Mouse (Mus musculus) left cerebral cortex, adult 2 months (tissue): ENCODE data around the gene Tbce. TPM values are rescaled to one million over a fixed set of nuclear protein-coding genes. Genes with fewer than 3 reads are reported as not detected.
"Not testable (repeated sequence)": the region's sequence is repeated elsewhere in the genome, so short reads cannot be mapped to it uniquely, and the experiment has no call there.

Experiments
- DNase-seq, 2 experiments: peaks; one replicate each; pipeline ENCODE4 v3.0.0; 2021 to 2022; ENCODE audit warnings: low spot score in 2 of 2, mixed read lengths in 1 of 2; ENCODE audit errors: extremely low spot score in 1 of 2
- H3K27ac ChIP-seq: fragments of 200-600 bp; 2 replicates; pipeline ENCODE4 v1.8.1; 2022
- H3K4me3 ChIP-seq: fragments of 200-600 bp; 2 replicates; pipeline ENCODE4 v1.8.1; 2022
- CTCF ChIP-seq: fragments of 200-600 bp; IDR thresholded peaks from 2 replicates; pipeline ENCODE4 v1.8.1; 2022; ENCODE audit warnings: antibody characterized with exemption, mild to moderate bottlenecking, moderate library complexity
- intact Hi-C: fragments of 180-260 bp; cut with DNase I; formaldehyde crosslinking; loops from one replicate; pipeline ENCODE4 v1.15.1; 2025
- total RNA-seq, 2 experiments: library from RNA; stranded (reverse); gene quantifications; 2 replicates each; pipeline ENCODE4 v1.2.3; 2021

Gene Tbce
- total RNA-seq, 2 experiments from 2014 or later, result 79.8 to 85.0 TPM

DNA sequence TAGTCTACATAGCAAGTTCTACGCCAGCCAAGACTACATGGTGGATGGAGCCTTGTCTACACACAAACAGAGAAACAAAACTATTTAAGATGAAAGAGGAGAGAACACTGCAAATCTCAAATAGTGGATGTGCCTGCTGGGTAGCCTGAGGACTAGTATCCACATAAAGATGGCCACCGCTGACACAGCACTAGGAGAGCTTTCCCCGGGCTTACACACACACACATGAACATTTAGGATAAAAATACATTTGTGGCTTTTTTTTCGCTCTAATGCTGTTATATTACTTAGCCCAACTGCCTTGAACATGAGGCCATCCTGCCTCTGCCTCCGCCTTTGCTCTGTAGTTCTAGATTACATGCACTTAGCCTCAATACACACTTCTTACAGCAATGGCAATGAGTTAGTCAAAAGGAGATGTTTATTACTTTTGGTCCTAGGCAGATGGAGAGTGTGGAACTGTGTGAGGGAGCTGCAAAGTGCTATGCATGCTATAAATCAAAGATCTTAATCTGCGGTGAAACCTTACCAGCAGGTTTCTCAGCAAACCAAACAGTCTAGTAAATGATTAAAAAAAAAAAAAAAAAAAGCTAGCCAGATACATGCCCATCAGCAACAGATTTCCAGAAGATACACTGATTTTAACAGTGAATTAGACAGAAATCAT is 13.2 kb downstream of the Tbce start:
- no peak for TF ChIP-seq CTCF
- intact Hi-C loops, result no loop called here
- DNase-seq, result no peak
- no peak overlapping the region for H3K27ac ChIP-seq
- H3K4me3 ChIP-seq, result no peak overlapping the region

DNA sequence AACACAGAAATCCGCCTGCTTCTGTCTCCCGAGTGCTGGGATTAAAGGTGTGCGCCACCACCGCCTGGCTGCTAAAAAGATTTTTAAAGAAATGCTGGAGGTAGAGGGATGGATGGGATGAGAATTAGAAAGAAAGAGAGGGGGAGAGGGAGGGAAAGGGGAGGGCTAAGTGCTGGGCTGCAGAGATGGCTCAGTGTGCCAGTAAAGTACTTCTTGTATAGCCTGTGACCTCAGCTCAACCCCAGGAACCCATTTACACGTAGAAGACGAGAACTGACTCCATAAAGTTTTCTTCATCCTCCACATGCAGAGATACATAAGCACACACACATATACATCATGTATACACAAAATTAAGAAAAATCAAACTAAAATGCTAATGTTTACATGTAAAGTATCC is 13.9 kb downstream of the Tbce start:
- no peak for TF ChIP-seq CTCF
- no peak overlapping the region for H3K27ac ChIP-seq
- no peak for DNase-seq
- intact Hi-C loops, result no loop called here
- H3K4me3 ChIP-seq, result no peak overlapping the region

DNA sequence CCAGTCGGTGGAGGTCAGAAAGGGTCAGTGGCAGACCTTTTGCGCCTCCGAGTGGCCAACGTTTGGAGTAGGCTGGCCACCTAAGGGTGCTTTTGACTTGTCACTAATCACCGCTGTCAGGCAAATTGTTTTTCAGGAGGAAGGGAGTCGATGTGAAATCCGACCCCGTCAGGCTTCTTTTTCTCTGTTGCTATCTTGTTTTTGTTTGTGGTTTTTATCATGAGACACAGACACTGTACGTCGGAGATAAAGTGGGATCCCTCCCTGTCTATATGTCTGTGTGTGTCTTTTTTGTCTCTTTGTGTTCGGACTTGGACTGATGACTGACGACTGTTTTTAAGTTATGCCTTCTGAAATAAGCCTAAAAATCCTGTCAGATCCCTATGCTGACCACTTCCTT is 18.0 kb downstream of the Tbce start:
- H3K27ac ChIP-seq, H3K4me3 ChIP-seq, intact Hi-C loops, DNase-seq: not testable (repeated sequence)

GRCm38 (mm10) chr13:14018852-14019251 is 20.6 kb downstream of the Tbce start:
- intact Hi-C loops, result loop anchor here (1.0 kb wide), 1 partner anchor 10 kb away; no protein-coding TSS in a partner anchor
- no peak for TF ChIP-seq CTCF
- no peak overlapping the region for H3K4me3 ChIP-seq
- H3K27ac ChIP-seq, result no peak overlapping the region
- no peak for DNase-seq

DNA sequence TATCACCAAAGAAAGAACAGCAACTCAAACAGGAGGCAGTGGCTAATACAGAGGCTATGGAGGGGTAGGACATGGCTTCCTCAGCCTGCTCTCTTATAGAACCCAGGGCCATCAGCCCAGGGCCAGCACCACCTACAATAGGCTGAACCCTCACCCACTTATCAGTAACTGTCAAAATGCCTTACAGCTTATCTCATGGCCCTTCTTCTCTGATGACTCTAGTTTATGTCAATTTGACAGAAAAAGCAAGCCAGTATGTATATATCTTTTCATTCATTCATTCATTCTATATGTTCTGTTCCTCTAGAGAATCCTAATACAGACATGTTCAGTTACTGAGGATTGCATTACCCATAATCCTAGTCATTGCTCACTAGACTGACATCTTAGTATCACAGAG is 21.2 kb downstream of the Tbce start:
- DNase-seq, result no peak
- no peak for TF ChIP-seq CTCF
- Histone ChIP-seq H3K27ac (no peak overlapping the region), H3K4me3 (no peak overlapping the region)
- intact Hi-C loops, result no loop called here

DNA sequence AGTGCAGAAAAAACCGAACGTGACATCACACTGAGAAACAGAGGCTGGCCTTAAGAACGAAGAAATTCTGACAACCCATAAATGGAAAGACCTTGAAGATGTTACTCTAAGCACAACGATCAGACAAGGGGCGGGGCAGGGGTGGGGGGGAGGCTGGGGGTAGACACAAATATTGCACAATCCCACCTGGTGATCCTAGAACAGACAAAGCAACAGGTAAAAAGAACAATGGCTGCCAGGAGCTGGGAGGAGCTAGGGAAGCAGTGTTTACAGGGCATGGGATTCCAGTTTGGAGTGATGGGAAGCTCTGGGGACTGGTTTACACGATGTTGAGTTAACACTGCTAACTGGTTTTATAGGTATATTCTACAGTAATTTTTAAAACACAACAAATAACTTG is 23.8 kb downstream of the Tbce start:
- no peak for DNase-seq
- Histone ChIP-seq H3K4me3 (no peak overlapping the region), H3K27ac (no peak overlapping the region)
- intact Hi-C loops, result no loop called here
- TF ChIP-seq CTCF, result no peak

- no peak for TF ChIP-seq CTCF
- intact Hi-C loops, result no loop called here
- no peak overlapping the region for H3K4me3 ChIP-seq
- no peak overlapping the region for H3K27ac ChIP-seq
- DNase-seq, result no peak
These were observed 24.9 kb downstream of the Tbce start for GRCm38 (mm10) chr13:14014540-14014939.

GRCm38 (mm10) chr13:14014001-14014400 is 25.4 kb downstream of the Tbce start:
- TF ChIP-seq CTCF, result no peak
- no peak for DNase-seq
- no peak overlapping the region for H3K27ac ChIP-seq
- intact Hi-C loops, result no loop called here
- H3K4me3 ChIP-seq, result no peak overlapping the region

DNA sequence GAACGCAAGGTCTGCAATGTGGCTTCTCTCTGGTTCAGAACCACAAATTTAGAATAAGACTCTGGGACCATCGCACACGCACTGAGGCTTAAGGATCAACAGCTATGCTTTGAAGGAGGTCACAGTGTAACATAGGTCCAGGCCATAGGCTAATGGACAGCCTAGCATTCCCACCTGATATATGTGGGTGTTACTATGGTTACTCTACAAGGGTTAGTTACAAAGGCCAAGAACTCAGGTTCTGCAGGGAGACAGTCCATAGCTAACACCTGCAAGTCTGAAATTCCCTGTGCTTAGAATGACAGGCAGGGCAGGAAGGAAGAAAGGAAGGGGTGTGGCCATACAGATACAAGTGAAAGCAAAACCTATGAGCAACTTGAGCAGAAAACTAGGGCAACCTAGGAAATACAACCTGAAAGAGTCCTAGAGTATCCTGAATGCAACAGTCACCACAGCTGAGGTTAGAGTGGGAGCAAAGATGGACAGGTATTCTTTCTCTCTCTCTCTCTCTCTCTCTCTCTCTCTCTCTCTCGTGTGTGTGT is 27.9 kb downstream of the Tbce start:
- DNase-seq, result no peak
- intact Hi-C loops, result no loop called here
- Histone ChIP-seq H3K4me3 (no peak overlapping the region), H3K27ac (no peak overlapping the region)
- TF ChIP-seq CTCF, result no peak

GRCm38 (mm10) chr13:14006056-14006455 is 33.4 kb downstream of the Tbce start:
- no peak for TF ChIP-seq CTCF
- no peak for DNase-seq
- intact Hi-C loops, result no loop called here
- no peak overlapping the region for H3K27ac ChIP-seq
- no peak overlapping the region for H3K4me3 ChIP-seq

GRCm38 (mm10) chr13:14004999-14005398 is 34.4 kb downstream of the Tbce start:
- Histone ChIP-seq H3K27ac (no peak overlapping the region), H3K4me3 (no peak overlapping the region)
- DNase-seq, result no peak
- TF ChIP-seq CTCF, result no peak
- intact Hi-C loops, result no loop called here

GRCm38 (mm10) chr13:14004086-14004485 is 35.4 kb downstream of the Tbce start:
- no peak overlapping the region for H3K27ac ChIP-seq
- peak; percentile 38 for TF ChIP-seq CTCF
- no peak overlapping the region for H3K4me3 ChIP-seq
- no peak for DNase-seq
- intact Hi-C loops, result no loop called here

DNA sequence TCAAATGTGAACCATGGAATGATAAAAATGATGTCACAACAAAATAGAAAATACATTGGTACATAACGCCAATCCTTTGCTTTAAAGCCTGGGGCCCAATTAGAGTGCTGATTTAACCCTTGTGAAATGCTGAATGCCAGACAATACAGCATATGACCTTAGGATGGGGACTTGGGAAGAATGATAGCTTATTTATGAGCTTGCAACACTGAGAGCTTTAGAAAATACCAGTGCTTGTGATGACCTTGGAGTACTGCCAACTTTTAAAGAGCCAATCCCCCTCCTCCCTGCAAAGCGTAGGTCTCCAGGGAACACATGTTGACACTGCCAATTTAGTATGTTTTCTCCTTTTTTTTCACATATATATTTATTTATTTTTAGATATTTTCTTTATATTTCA is 36.7 kb downstream of the Tbce start:
- intact Hi-C loops, result no loop called here
- no peak for TF ChIP-seq CTCF
- no peak for DNase-seq
- Histone ChIP-seq H3K27ac (no peak overlapping the region), H3K4me3 (no peak overlapping the region)
